Mouse (Mus musculus) CH12.LX (cell line): ENCODE results near the gene Ech1. TPM values are rescaled to one million over a fixed set of nuclear protein-coding genes. Genes with fewer than 3 reads are reported as not detected.

ENCODE experiments used
- DNase-seq: peaks from one replicate; pipeline ENCODE4 v3.0.0-alpha.2; 2013; ENCODE audit errors: extremely low read depth
- H3K27ac ChIP-seq: 2 replicates; pipeline ENCODE4 v1.5.1; 2012; ENCODE audit warnings: low read depth, mild to moderate bottlenecking, control low read depth, moderate library complexity; ENCODE audit not compliant: insufficient read depth
- H3K27me3 ChIP-seq: replicated peaks from 2 replicates; pipeline ENCODE3; 2012; ENCODE audit warnings: inconsistent platforms
- H3K36me3 ChIP-seq, 2 experiments: replicated peaks in 1 of 2; 2 replicates each; pipeline versions ENCODE3 to v1.6.1; 2012; ENCODE audit warnings: inconsistent platforms in 1 of 2, low read length in 1 of 2, mild to moderate bottlenecking in 1 of 2, mixed read lengths in 1 of 2, moderate library complexity in 1 of 2; ENCODE audit not compliant: control insufficient read depth in 1 of 2, insufficient read depth in 1 of 2
- H3K4me1 ChIP-seq, 2 experiments: 2 replicates each; pipeline ENCODE4 v1.6.1; 2012; ENCODE audit warnings: inconsistent platforms in 1 of 2, moderate library complexity in 1 of 2; ENCODE audit not compliant: insufficient read depth in 2 of 2, control insufficient read depth in 1 of 2
- H3K4me2 ChIP-seq: 2 replicates; pipeline ENCODE4 v1.6.1; 2012; ENCODE audit warnings: low read depth, mild to moderate bottlenecking, control low read depth; ENCODE audit not compliant: poor library complexity, insufficient read depth, severe bottlenecking
- H3K4me3 ChIP-seq, 3 experiments: fragments of 150-350 bp in 1 of 3; sonication (generic) in 1 of 3; replicated peaks in 1 of 3; 2 replicates each; pipeline versions ENCODE3 to v1.5.1; 2011 to 2012; ENCODE audit warnings: low read depth in 2 of 3, low read length in 2 of 3, mild to moderate bottlenecking in 2 of 3, moderate library complexity in 2 of 3, control low read depth in 1 of 3, improper control_type of control experiment in 1 of 3, inconsistent platforms in 1 of 3, mixed read lengths in 1 of 3; ENCODE audit not compliant: poor library complexity in 1 of 3
- H3K79me2 ChIP-seq: replicated peaks from 2 replicates; pipeline ENCODE4 v1.6.1; 2012; ENCODE audit warnings: mild to moderate bottlenecking, moderate library complexity; ENCODE audit not compliant: control insufficient read depth, poor library complexity, insufficient read depth, severe bottlenecking; ENCODE audit errors: extremely low read depth
- H3K9ac ChIP-seq: 2 replicates; pipeline ENCODE4 v1.6.1; 2012; ENCODE audit warnings: low read depth, mild to moderate bottlenecking, control low read depth, moderate library complexity; ENCODE audit not compliant: insufficient read depth
- H3K9me3 ChIP-seq: replicated peaks from 2 replicates; pipeline ENCODE3; 2012; ENCODE audit warnings: low read length, inconsistent platforms, mixed read lengths
- CHD1 ChIP-seq: IDR thresholded peaks from 2 replicates; pipeline ENCODE4 v1.6.1; 2012; ENCODE audit warnings: low read depth, low read length, improper control_type of control experiment, inconsistent platforms
- CHD2 ChIP-seq: IDR thresholded peaks from 2 replicates; pipeline ENCODE4 v1.6.1; 2011; ENCODE audit warnings: low read length, improper control_type of control experiment
- ETS1 ChIP-seq: conservative IDR thresholded peaks from 2 replicates; pipeline ENCODE4 v1.6.1; 2012; ENCODE audit warnings: low read depth, mild to moderate bottlenecking, inconsistent platforms, low read length, improper control_type of control experiment, moderate library complexity
- GABPA ChIP-seq: IDR thresholded peaks from 2 replicates; pipeline ENCODE4 v1.6.1; 2012; ENCODE audit warnings: low read depth, low read length, improper control_type of control experiment, inconsistent platforms; ENCODE audit not compliant: insufficient replicate concordance
- JUN ChIP-seq: IDR thresholded peaks from 2 replicates; pipeline ENCODE4 v1.6.1; 2011; ENCODE audit warnings: low read depth, mild to moderate bottlenecking, low read length, improper control_type of control experiment, moderate library complexity; ENCODE audit not compliant: insufficient read depth
- MAZ ChIP-seq: IDR thresholded peaks from 2 replicates; pipeline ENCODE4 v1.6.1; 2012; ENCODE audit warnings: low read depth, mild to moderate bottlenecking, inconsistent platforms, low read length, improper control_type of control experiment, moderate library complexity
- MEF2A ChIP-seq: IDR thresholded peaks from 2 replicates; pipeline ENCODE4 v1.6.1; 2014; ENCODE audit warnings: low read depth, mild to moderate bottlenecking, inconsistent platforms, low read length, improper control_type of control experiment, borderline replicate concordance
- MYC ChIP-seq: IDR thresholded peaks from 2 replicates; pipeline ENCODE4 v1.6.1; 2011; ENCODE audit warnings: low read depth, mild to moderate bottlenecking, improper control_type of control experiment, low read length
- NELFE ChIP-seq: IDR thresholded peaks from 2 replicates; pipeline ENCODE4 v1.6.1; 2011; ENCODE audit warnings: low read depth, low read length, improper control_type of control experiment
- POLR2AphosphoS2 ChIP-seq: IDR thresholded peaks from 2 replicates; pipeline ENCODE4 v1.6.1; 2011; ENCODE audit warnings: low read depth, low read length, improper control_type of control experiment
- RCOR1 ChIP-seq: conservative IDR thresholded peaks from 2 replicates; pipeline ENCODE4 v1.6.1; 2012; ENCODE audit warnings: low read depth, mild to moderate bottlenecking, inconsistent platforms, low read length, improper control_type of control experiment
- SIN3A ChIP-seq: IDR thresholded peaks from 2 replicates; pipeline ENCODE4 v1.6.1; 2012; ENCODE audit warnings: low read length, improper control_type of control experiment, inconsistent platforms
- TBP ChIP-seq: conservative IDR thresholded peaks from 2 replicates; pipeline ENCODE4 v1.6.1; 2011; ENCODE audit warnings: low read depth, low read length, improper control_type of control experiment
- UBTF ChIP-seq: IDR thresholded peaks from 2 replicates; pipeline ENCODE4 v1.6.1; 2012; ENCODE audit warnings: low read depth, mild to moderate bottlenecking, inconsistent platforms, low read length, improper control_type of control experiment, moderate library complexity
- ZMIZ1 ChIP-seq: IDR thresholded peaks from 2 replicates; pipeline ENCODE4 v1.6.1; 2012; ENCODE audit warnings: low read depth, mild to moderate bottlenecking, inconsistent platforms, low read length, improper control_type of control experiment
- dilution Hi-C: fragments of 300-500 bp; cut with MboI; formaldehyde crosslinking; loops from 2 replicates; pipeline ENCODE4 v1.14.3; 2020; ENCODE audit warnings: low sequenced_read_pairs; ENCODE audit not compliant: extremely low pct_unique_long_range_greater_than_20kb, extremely low pct_ligation_motif_present
- in situ Hi-C: fragments of 300-500 bp; cut with MboI; formaldehyde crosslinking; loops from 3 replicates; pipeline ENCODE4 v1.14.3; 2019; ENCODE audit warnings: low sequenced_read_pairs, low pct_ligation_motif_present, low pct_unique_long_range_greater_than_20kb, mixed read lengths
- polyA plus RNA-seq: library from polyadenylated mRNA; unstranded; fragments of >175 nt; gene quantifications from 2 replicates; pipeline ENCODE4 v1.2.1, GENCODE M21; 2012; ENCODE audit warnings: low read depth; ENCODE audit not compliant: insufficient read length
- total RNA-seq, 2 experiments: library from RNA; depleted of rRNA; stranded (reverse); fragments of 300-350 nt in 1 of 2; fragments of >200 nt in 1 of 2; gene quantifications; 2 replicates each; pipeline ENCODE4 v1.2.3; 2012 to 2014

Ech1 gene
- total and polyA plus RNA-seq, 3 experiments: 67.6 to 124 (median 119) TPM

GRCm38 (mm10) chr7:28833723-28834347 lies 8.8 kb downstream of the Ech1 start, which contains the start of gene Lgals4:
Gene Lgals4 (plus strand): TSS chr7:28833854.
- dilution Hi-C loops (no loop called here), in situ Hi-C loops (no loop called here)
- DNase-seq: no peak
- H3K9ac ChIP-seq: no peak within 1 kb of the TSS
- H3K27me3 ChIP-seq: no peaks in the 10 kb centered on the region
- no peak within 1 kb of the TSS for H3K4me3 ChIP-seq
- H3K36me3 ChIP-seq: peaks cover 30 to 71% of the 10 kb centered on the region in 2 experiments
- peaks cover 3 to 15% of the 10 kb centered on the region in 2 experiments; a peak in 3 of 4 replicates for H3K4me1 ChIP-seq
- H3K79me2 ChIP-seq: no peaks in the 10 kb centered on the region
- TF ChIP-seq SIN3A (no peak), MAZ (no peak), ETS1 (no peak), UBTF (no peak), TBP (no peak), JUN (no peak), CHD1 (no peak), MYC (no peak), POLR2AphosphoS2 (no peak), MEF2A (no peak), CHD2 (no peak), NELFE (no peak), RCOR1 (no peak), ZMIZ1 (no peak)
- no peak within 1 kb of the TSS for H3K27ac ChIP-seq
- H3K4me2 ChIP-seq: no peak within 1 kb of the TSS
- H3K9me3 ChIP-seq: peaks cover 11% of the 10 kb centered on the region

- H3K27ac ChIP-seq: no peak overlapping the region
- H3K4me3 ChIP-seq: no peak overlapping the region
- H3K79me2 ChIP-seq: no peaks in the 10 kb centered on the region
- dilution Hi-C loops: no loop called here
- no peaks in the 10 kb centered on the region for H3K9me3 ChIP-seq
- no peak for DNase-seq
- H3K9ac ChIP-seq: no peak overlapping the region
- in situ Hi-C loops: no loop called here
- H3K27me3 ChIP-seq: no peaks in the 10 kb centered on the region
- H3K36me3 ChIP-seq: peaks cover 7 to 69% of the 10 kb centered on the region in 2 experiments
- H3K4me1 ChIP-seq: peaks cover 0 to 9% of the 10 kb centered on the region in 2 experiments; a peak in 2 of 4 replicates
- H3K4me2 ChIP-seq: no peak overlapping the region
- TF ChIP-seq GABPA: no peak
Measured at GRCm38 (mm10) chr7:28836936-28837335, 11.9 kb downstream of the Ech1 start.
